Mouse (Mus musculus) brain, embryonic 14.5 days (tissue): ENCODE data around the gene Arhgef10l.

Experiments
- CTCF ChIP-seq: fragments of 200-500 bp; IDR thresholded peaks from 2 replicates; pipeline ENCODE4 v1.5.1; 2012; ENCODE audit warnings: inconsistent platforms, mild to moderate bottlenecking, moderate library complexity, borderline replicate concordance; ENCODE audit not compliant: insufficient read depth, insufficient read length; ENCODE audit errors: extremely low read depth
- POLR2A ChIP-seq: fragments of 200-500 bp; IDR thresholded peaks from 2 replicates; pipeline ENCODE4 v1.6.1; 2012; ENCODE audit warnings: mild to moderate bottlenecking, inconsistent platforms, borderline replicate concordance; ENCODE audit not compliant: poor library complexity, insufficient read depth, insufficient read length, severe bottlenecking; ENCODE audit errors: extremely low read depth

DNA sequence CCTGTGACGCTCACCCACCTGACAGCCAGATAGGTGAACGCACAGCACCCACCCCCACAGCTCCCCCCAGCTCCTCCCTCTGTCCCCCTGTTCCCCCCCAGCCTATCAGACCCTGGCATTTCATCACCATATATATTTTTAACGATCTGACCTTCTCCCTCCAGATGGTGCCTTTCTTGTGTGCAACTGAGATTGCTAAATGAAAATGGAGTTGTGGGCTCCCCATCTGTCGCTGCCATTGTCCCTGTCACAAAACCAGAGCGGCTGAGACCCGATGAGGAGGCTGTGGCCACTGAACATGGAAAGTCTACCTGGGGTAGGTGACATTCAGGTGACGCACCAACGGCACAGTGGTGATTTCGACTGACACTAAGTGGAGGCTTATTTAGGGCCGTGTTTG, 109.3 kb downstream of the Arhgef10l start:
- TF ChIP-seq CTCF: no peak
- no peak for TF ChIP-seq POLR2A
